Mouse (Mus musculus): ENCODE results near the gene Fuk. TPM values are rescaled to one million over a fixed set of nuclear protein-coding genes. Genes with fewer than 3 reads are reported as not detected.
"Not testable (repeated sequence)": the region's sequence is repeated elsewhere in the genome, so short reads cannot be mapped to it uniquely, and the experiment has no call there.

Gene Fuk
- polyA plus RNA-seq, 1 experiment from 2014 or later, result 20.3 TPM

DNA sequence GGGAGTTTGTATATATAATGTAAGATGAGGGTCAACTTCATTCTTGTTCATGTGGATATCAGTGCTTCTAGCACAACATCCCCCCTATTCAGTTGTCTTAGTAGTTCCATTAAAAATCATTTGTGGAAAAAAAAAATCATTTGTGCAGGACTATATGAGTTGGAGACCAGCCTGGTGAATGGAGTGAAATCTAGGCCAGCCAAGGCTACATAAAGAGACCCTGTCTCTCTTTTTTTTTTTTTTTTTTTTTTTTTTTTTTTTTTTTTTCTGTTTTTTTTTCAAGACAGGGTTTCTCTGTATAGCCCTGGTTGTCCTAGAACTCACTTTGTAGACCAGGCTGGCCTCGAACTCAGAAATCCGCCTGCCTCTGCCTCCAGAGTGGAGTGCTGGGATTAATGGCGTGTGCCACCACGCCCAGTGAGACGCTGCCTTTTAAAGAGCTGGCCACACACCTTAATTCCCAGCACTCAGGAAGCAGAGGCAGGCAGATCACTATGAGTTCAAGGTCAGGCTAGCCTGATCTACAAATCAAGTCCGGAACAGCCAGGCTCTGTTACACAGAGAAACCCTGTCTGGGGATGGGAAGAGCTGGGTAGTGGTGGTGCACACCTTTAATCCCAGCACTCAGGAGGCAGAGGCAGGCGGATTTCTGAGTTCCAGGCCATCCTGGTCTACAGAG, 40.8 kb downstream of the Fuk start:
- 94% methylated on average over 7 of the region's 7 CpGs for WGBS
- H3K4me2 ChIP-seq; H3K4me3 ChIP-seq (replicated peaks); H3K4me1 ChIP-seq (replicated peaks); ATAC-seq (ENCODE audit: insufficient number of reproducible peaks, insufficient read depth, low FRiP score, low TSS enrichment, low read depth); H3K27ac ChIP-seq; H3K9me3 ChIP-seq; H3K9ac ChIP-seq (replicated peaks); H3K27me3 ChIP-seq: not testable (repeated sequence)
- H3K36me3 ChIP-seq, result peaks cover 96% of the 10 kb centered on the region

DNA sequence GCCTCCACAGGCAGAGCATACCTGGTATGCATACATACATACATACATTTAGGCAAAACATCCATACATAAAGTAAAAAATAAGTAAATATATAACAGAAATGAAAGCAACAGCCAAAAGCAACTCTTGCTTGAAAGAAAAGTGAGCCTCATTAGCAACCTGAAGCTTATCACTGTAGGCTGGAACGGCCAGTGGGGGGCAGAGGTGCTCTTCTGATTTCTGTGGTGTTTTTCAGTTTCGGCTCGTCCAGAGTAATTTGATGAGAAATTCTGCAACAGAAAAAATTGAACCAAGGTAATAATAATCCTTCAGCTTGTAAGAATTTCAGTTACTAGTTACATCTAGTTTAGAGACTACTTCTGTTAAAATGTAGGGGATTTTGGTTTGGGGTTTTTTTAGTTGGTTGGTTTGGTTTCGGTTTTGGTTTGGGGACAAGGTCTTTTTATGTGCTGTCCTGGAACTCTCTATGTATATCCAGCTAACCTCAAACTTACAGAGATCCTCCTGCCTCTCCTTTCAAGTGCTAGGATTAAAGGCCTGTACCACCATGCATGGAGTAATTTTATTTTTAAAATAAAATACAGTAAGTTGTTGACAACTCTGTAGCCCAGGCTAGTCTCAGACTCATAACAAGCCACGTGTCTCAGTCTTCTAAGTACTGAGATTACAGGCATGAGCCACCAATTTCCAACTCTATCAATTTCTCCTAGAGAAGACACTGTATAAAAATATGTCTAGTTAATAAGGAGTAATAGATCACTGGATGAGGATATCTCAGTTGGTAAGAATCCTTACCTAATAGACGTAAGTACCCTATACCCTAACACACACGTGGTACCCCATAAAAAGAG, 42.4 kb downstream of the Fuk start:
- no peak overlapping the region for H3K27ac ChIP-seq
- no peaks in the 10 kb centered on the region for H3K9me3 ChIP-seq
- H3K4me2 ChIP-seq, result no peak overlapping the region
- H3K27me3 ChIP-seq, result no peaks in the 10 kb centered on the region
- H3K9ac ChIP-seq (replicated peaks), result no peak overlapping the region
- WGBS, result 83% methylated on average over 7 of the region's 7 CpGs
- peaks cover 96% of the 10 kb centered on the region for H3K36me3 ChIP-seq
- H3K4me1 ChIP-seq (replicated peaks), result no peaks in the 10 kb centered on the region
- no peak for ATAC-seq (ENCODE audit: insufficient number of reproducible peaks, insufficient read depth, low FRiP score, low TSS enrichment, low read depth)
- H3K4me3 ChIP-seq (replicated peaks), result no peak overlapping the region

DNA sequence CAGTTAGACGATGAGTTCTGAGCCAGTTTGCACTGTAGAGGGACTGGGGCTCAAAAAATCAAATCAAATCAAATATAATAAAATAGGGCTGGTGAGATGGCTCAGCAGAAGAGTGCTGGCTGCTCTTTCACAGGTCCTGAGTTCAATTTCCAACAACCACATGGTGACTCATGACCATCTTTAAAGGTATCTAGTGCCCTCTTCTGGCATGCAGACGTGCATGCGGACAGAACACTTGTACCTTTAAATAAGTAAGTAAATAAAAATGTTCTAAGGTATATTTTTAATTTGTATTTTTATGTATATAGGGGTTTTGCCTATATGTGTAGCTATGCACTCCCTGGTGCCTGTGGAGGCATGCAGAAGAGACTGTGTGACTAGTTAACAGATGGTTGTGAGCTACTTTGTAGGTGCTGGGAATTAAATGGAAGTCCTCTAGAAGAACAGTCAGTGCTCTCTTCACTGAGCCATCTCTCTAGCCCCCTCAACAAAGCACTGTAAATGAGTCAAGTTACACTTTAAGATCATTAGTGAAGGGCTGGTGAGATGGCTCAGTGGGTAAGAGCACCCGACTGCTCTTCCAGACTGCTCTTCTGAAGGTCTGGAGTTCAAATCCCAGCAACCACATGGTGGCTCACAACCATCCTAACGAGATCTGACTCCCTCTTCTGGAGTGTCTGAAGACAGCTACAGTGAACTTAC, 45.4 kb downstream of the Fuk start:
- no peak overlapping the region for H3K27ac ChIP-seq
- H3K9ac ChIP-seq (replicated peaks), result no peak overlapping the region
- 85% methylated on average over 5 of the region's 5 CpGs for WGBS
- no peaks in the 10 kb centered on the region for H3K4me1 ChIP-seq (replicated peaks)
- no peak for ATAC-seq (ENCODE audit: insufficient number of reproducible peaks, insufficient read depth, low FRiP score, low TSS enrichment, low read depth)
- no peak overlapping the region for H3K4me2 ChIP-seq
- H3K36me3 ChIP-seq, result peaks cover 96% of the 10 kb centered on the region
- no peak overlapping the region for H3K4me3 ChIP-seq (replicated peaks)
- H3K27me3 ChIP-seq, result no peaks in the 10 kb centered on the region
- no peaks in the 10 kb centered on the region for H3K9me3 ChIP-seq

DNA sequence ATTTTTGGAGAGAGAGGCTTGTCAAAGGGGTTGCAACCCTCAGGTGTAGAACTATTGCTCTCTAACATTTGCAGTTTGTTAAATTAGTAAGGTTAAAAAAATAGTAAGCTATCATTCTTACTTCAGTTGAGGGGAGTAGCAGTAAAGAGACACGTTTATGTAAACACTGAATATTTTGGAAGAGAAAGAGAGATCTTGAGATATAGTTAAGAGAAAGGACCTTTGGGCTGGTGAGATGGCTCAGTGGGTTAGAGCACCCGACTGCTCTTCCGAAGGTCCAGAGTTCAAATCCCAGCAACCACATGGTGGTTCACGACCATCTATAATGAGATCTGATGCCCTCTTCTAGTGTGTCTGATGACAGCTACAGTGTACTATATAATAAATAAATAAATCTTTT, 46.2 kb downstream of the Fuk start:
- not testable (repeated sequence) for H3K9ac ChIP-seq (replicated peaks); H3K4me1 ChIP-seq (replicated peaks); H3K4me2 ChIP-seq; H3K27me3 ChIP-seq; H3K4me3 ChIP-seq (replicated peaks); H3K9me3 ChIP-seq; ATAC-seq (ENCODE audit: insufficient number of reproducible peaks, insufficient read depth, low FRiP score, low TSS enrichment, low read depth); H3K27ac ChIP-seq
- peaks cover 98% of the 10 kb centered on the region for H3K36me3 ChIP-seq
- 97% methylated on average over 4 of the region's 4 CpGs for WGBS

DNA sequence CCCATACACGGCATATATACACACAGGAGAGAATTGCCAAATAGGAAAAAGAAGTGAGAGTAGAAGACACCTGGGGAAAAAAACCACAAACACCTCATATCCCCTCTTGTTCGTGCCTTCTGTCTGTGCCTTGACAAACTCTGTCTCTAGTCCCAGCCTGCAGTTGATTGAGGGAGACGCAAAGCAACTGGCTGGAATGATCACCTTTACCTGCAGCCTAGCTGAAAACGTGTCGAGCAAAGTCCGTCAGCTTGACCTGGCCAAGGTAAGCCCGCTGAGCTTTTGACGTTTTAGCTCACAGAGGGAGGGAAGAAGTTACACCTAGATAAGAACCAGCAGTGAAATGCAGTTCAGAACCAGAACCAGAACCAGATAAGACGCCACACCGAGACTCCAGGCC, 51.1 kb downstream of the Fuk start:
- no peak for ATAC-seq (ENCODE audit: insufficient number of reproducible peaks, insufficient read depth, low FRiP score, low TSS enrichment, low read depth)
- H3K4me1 ChIP-seq (replicated peaks), result peaks cover 11% of the 10 kb centered on the region
- WGBS, result 93% methylated on average over 10 of the region's 10 CpGs

DNA sequence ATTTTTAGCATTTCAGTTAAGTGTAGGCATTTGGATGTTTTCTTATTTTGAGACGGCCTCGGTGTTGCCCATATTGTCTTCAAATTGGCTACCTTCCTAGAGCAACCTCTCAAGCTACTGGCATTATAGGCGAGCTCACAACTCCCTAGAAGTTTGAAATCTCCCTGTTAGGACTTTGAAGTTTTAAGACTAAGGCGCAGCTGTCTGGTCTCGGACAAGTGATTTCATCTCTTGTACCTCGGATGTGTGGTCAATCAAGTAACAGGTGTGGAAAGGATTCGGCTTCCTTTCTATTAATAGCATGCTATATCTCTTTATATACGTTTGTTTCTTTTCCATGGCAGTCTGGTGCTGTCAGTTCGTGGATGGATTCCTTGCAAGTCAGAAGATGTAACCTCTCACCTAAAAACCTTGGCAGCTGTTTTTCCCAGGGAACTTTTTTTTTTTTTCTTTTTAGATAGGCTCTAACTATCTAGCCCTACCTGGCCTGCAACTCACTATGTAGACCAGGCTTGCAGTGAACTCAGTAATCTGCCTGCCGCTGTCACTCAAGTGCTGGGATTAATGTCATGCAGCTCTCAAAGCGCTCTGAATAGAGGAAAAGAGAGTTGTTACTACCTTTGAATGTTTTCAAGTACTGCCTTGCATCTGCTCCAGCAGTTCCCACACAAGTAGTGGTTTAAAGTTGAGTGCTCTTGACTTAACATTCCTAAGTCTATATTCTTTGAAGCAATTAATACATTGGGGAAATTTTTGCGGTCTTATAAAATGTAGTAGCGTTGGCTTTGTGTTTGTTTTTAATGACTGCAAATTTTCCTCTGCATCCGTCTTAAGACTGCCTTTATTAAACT, 54.4 kb downstream of the Fuk start:
- Histone ChIP-seq H3K4me2 (peak overlapping the region; percentile 81), H3K4me1 (replicated peaks) (peaks cover 29% of the 10 kb centered on the region), H3K36me3 (peaks cover 50% of the 10 kb centered on the region), H3K9ac (replicated peaks) (peak overlapping the region; percentile 78), H3K4me3 (replicated peaks) (peak overlapping the region; percentile 86), H3K27me3 (no peaks in the 10 kb centered on the region), H3K27ac (no peak overlapping the region), H3K9me3 (no peaks in the 10 kb centered on the region)
- WGBS, result 61% methylated on average over 14 of the region's 14 CpGs
- ATAC-seq (ENCODE audit: insufficient number of reproducible peaks, insufficient read depth, low FRiP score, low TSS enrichment, low read depth), result no peak

More for the DNA sequence above, 51.1 kb downstream of the Fuk start:
- no peak overlapping the region for H3K27ac ChIP-seq
- H3K9ac ChIP-seq (replicated peaks), result no peak overlapping the region
- no peak overlapping the region for H3K4me2 ChIP-seq
- no peaks in the 10 kb centered on the region for H3K27me3 ChIP-seq
- H3K36me3 ChIP-seq, result peaks cover 66% of the 10 kb centered on the region
- H3K9me3 ChIP-seq, result no peaks in the 10 kb centered on the region
- no peak overlapping the region for H3K4me3 ChIP-seq (replicated peaks)

GRCm38 (mm10) chr8:110847171-110847549, 55.1 kb downstream of the Fuk start:
- Histone ChIP-seq H3K36me3 (peaks cover 50% of the 10 kb centered on the region), H3K27me3 (no peaks in the 10 kb centered on the region), H3K9ac (replicated peaks) (peak overlapping the region; percentile 78), H3K4me2 (peak overlapping the region; percentile 81), H3K4me3 (replicated peaks) (peak overlapping the region; percentile 86), H3K9me3 (no peaks in the 10 kb centered on the region), H3K4me1 (replicated peaks) (peaks cover 29% of the 10 kb centered on the region), H3K27ac (peak overlapping the region; percentile 73; the same call in 1 of the 2 replicates)
- WGBS, result under 1% methylated on average over 13 of the region's 13 CpGs
- ATAC-seq (ENCODE audit: insufficient number of reproducible peaks, insufficient read depth, low FRiP score, low TSS enrichment, low read depth), result no peak

GRCm38 (mm10) chr8:110846405-110847170, 55.7 kb downstream of the Fuk start, which contains the start of the genes Cog4 and Sf3b3:
Cog4 (plus strand) TSS chr8:110846600.
Sf3b3 (minus strand) TSS chr8:110846787.
- ATAC-seq (ENCODE audit: insufficient number of reproducible peaks, insufficient read depth, low FRiP score, low TSS enrichment, low read depth), result peak; percentile 85; the same call in 1 of the 2 replicates
- Histone ChIP-seq H3K27ac (peak within 1 kb of the TSS; percentile 94), H3K4me1 (replicated peaks) (peaks cover 29% of the 10 kb centered on the region), H3K9me3 (no peaks in the 10 kb centered on the region), H3K4me2 (peak within 1 kb of the TSS; percentile 81), H3K36me3 (peaks cover 49% of the 10 kb centered on the region), H3K4me3 (replicated peaks) (peak within 1 kb of the TSS; percentile 86), H3K27me3 (no peaks in the 10 kb centered on the region), H3K9ac (replicated peaks) (peak within 1 kb of the TSS; percentile 92)
- WGBS, result under 1% methylated on average over 53 of the region's 53 CpGs

GRCm38 (mm10) chr8:110845821-110846404, 56.4 kb downstream of the Fuk start:
- 9% methylated on average over 17 of the region's 17 CpGs for WGBS
- Histone ChIP-seq H3K4me1 (replicated peaks) (peaks cover 29% of the 10 kb centered on the region), H3K27me3 (no peaks in the 10 kb centered on the region), H3K36me3 (peaks cover 49% of the 10 kb centered on the region), H3K4me3 (replicated peaks) (peak overlapping the region; percentile 86), H3K27ac (peak overlapping the region; percentile 94), H3K4me2 (peak overlapping the region; percentile 81), H3K9ac (replicated peaks) (peak overlapping the region; percentile 92), H3K9me3 (no peaks in the 10 kb centered on the region)
- ATAC-seq (ENCODE audit: insufficient number of reproducible peaks, insufficient read depth, low FRiP score, low TSS enrichment, low read depth), result no peak

GRCm38 (mm10) chr8:110844941-110845340, 57.3 kb downstream of the Fuk start:
- no peak overlapping the region for H3K9ac ChIP-seq (replicated peaks)

More at GRCm38 (mm10) chr8:110844941-110845340, 57.3 kb downstream of the Fuk start:
- ATAC-seq (ENCODE audit: insufficient number of reproducible peaks, insufficient read depth, low FRiP score, low TSS enrichment, low read depth), result no peak
- WGBS, result 87% methylated on average over 3 of the region's 3 CpGs
- H3K4me3 ChIP-seq (replicated peaks), result peak overlapping the region; percentile 86; the same call in 1 of the 2 replicates
- H3K27me3 ChIP-seq, result no peaks in the 10 kb centered on the region
- peaks cover 49% of the 10 kb centered on the region for H3K36me3 ChIP-seq
- H3K4me2 ChIP-seq, result peak overlapping the region; percentile 81
- peaks cover 29% of the 10 kb centered on the region for H3K4me1 ChIP-seq (replicated peaks)
- no peak overlapping the region for H3K27ac ChIP-seq
- H3K9me3 ChIP-seq, result no peaks in the 10 kb centered on the region

All from limb, embryonic 12.5 days (tissue).